Mouse (Mus musculus): Measurements from ENCODE around the gene Fads3. TPM values are rescaled to one million over a fixed set of nuclear protein-coding genes. Genes with fewer than 3 reads are reported as not detected.

Gene Fads3
- polyA plus RNA-seq (2015; fragmentation: Nextera tagmentation; extraction: Ambion mirVana): 31.6 and 38.2 TPM in 2 replicates

- Histone ChIP-seq H3K4me3 (ENCODE audit: low read depth, low read length) (peak within 1 kb of the TSS; percentile 73), H3K9me3 (replicated peaks; ENCODE audit: control insufficient read depth, low read length, poor library complexity, severe bottlenecking) (no peaks in the 10 kb centered on the region), H3K27ac (ENCODE audit: low read length) (peak within 1 kb of the TSS; percentile 65), H3K27me3 (ENCODE audit: control insufficient read depth, insufficient read depth, low read depth, low read length) (no peaks in the 10 kb centered on the region), H3K36me3 (ENCODE audit: control insufficient read depth, insufficient read depth, low read length) (no peaks in the 10 kb centered on the region), H3K4me1 (ENCODE audit: control insufficient read depth, insufficient read depth, low read length) (peaks cover 16% of the 10 kb centered on the region), H3K4me2 (ENCODE audit: low read length) (peak within 1 kb of the TSS; percentile 75), H3K9ac (ENCODE audit: low read depth, low read length) (peak within 1 kb of the TSS; percentile 90)
- peak; percentile 90 for ATAC-seq
- under 1% methylated on average over 59 of the region's 69 CpGs for WGBS
Observed at GRCm38 (mm10) chr19:10041388-10042148, at the start of gene Fads3. Gene Fads3 (plus strand): TSS chr19:10041569.

DNA sequence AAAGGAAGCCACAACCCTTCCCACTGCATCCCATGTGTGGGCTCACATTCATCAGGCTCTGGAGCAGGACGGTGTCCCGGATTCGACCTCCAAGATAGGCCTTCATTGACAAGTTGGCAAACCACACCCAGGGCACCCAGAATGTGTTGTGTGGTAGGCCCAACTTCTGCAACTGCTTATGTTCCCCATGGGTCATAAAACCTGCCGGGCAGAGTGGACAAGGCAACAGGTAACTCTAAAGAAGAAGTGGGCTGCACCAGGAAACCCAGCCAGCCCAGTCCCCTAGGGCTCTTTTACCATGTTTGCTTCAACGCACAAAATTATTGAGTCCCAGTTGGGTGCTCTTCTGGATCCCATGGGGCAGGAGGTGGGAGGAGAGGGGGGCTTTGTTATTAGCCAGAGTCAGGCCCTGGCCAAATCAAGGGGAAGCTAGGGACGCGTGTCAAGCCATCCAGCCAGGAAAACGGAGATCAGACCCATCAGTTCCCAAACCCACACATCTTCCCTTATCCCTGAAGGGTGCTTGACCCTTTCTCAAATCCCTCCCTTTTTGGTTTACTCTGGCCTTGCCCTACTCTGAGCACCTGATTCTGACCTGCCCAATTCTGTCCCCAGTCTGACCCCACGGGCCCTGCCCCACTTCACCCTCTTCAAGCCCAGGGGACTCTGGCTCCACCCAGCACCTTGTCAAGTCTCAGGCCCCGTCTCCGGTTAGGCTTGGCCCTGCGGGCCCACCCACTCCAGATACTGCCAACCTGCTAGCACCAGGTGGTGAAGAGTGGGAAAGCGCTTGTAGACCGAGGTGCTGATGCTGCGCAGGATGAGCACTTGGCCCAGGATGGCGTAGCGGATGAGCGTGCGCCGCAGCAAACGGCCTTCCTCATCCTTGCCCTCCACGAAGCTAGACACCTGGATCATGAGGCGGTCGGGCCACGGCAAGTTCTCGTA is 49.1 kb upstream of the Fads3 start:
- Histone ChIP-seq H3K36me3 (ENCODE audit: control insufficient read depth, insufficient read depth, low read length) (no peaks in the 10 kb centered on the region), H3K4me1 (ENCODE audit: control insufficient read depth, insufficient read depth, low read length) (no peaks in the 10 kb centered on the region; the same call in 1 of the 2 replicates), H3K4me2 (ENCODE audit: low read length) (peak overlapping the region; percentile 57), H3K4me3 (ENCODE audit: low read depth, low read length) (peak overlapping the region; percentile 30), H3K27ac (ENCODE audit: low read length) (no peak overlapping the region), H3K9ac (ENCODE audit: low read depth, low read length) (peak overlapping the region; percentile 53), H3K27me3 (ENCODE audit: control insufficient read depth, insufficient read depth, low read depth, low read length) (no peaks in the 10 kb centered on the region), H3K9me3 (replicated peaks; ENCODE audit: control insufficient read depth, low read length, poor library complexity, severe bottlenecking) (no peaks in the 10 kb centered on the region)
- peak; percentile 74 for ATAC-seq
- WGBS: 45% methylated on average over 26 of the region's 26 CpGs

- no peaks in the 10 kb centered on the region for H3K27me3 ChIP-seq (ENCODE audit: control insufficient read depth, insufficient read depth, low read depth, low read length)
- H3K9me3 ChIP-seq (replicated peaks; ENCODE audit: control insufficient read depth, low read length, poor library complexity, severe bottlenecking): no peaks in the 10 kb centered on the region
- peak; percentile 90 for ATAC-seq
- peak overlapping the region; percentile 30 for H3K4me3 ChIP-seq (ENCODE audit: low read depth, low read length)
- peak overlapping the region; percentile 57 for H3K4me2 ChIP-seq (ENCODE audit: low read length)
- H3K36me3 ChIP-seq (ENCODE audit: control insufficient read depth, insufficient read depth, low read length): no peaks in the 10 kb centered on the region
- no peaks in the 10 kb centered on the region; the same call in 1 of the 2 replicates for H3K4me1 ChIP-seq (ENCODE audit: control insufficient read depth, insufficient read depth, low read length)
- H3K9ac ChIP-seq (ENCODE audit: low read depth, low read length): peak overlapping the region; percentile 53
- 7% methylated on average over 17 of the region's 17 CpGs for WGBS
- 0 out of 2 replicates have a peak overlapping the region, but pooled peaks have one; percentile 11 for H3K27ac ChIP-seq (ENCODE audit: low read length)
Observed at GRCm38 (mm10) chr19:9993036-9993656, 48.2 kb upstream of the Fads3 start.

GRCm38 (mm10) chr19:9997204-9998062 is 43.9 kb upstream of the Fads3 start:
- no peaks in the 10 kb centered on the region for H3K27me3 ChIP-seq (ENCODE audit: control insufficient read depth, insufficient read depth, low read depth, low read length)
- H3K4me3 ChIP-seq (ENCODE audit: low read depth, low read length): no peak overlapping the region
- no peaks in the 10 kb centered on the region; the same call in 1 of the 2 replicates for H3K4me1 ChIP-seq (ENCODE audit: control insufficient read depth, insufficient read depth, low read length)
- no peak overlapping the region for H3K4me2 ChIP-seq (ENCODE audit: low read length)
- WGBS: 74% methylated on average over 12 of the region's 12 CpGs
- no peaks in the 10 kb centered on the region for H3K36me3 ChIP-seq (ENCODE audit: control insufficient read depth, insufficient read depth, low read length)
- no peaks in the 10 kb centered on the region for H3K9me3 ChIP-seq (replicated peaks; ENCODE audit: control insufficient read depth, low read length, poor library complexity, severe bottlenecking)
- H3K9ac ChIP-seq (ENCODE audit: low read depth, low read length): no peak overlapping the region
- ATAC-seq: no peak
- no peak overlapping the region for H3K27ac ChIP-seq (ENCODE audit: low read length)

- Histone ChIP-seq H3K9ac (ENCODE audit: low read depth, low read length) (no peak overlapping the region), H3K27me3 (ENCODE audit: control insufficient read depth, insufficient read depth, low read depth, low read length) (no peaks in the 10 kb centered on the region), H3K9me3 (replicated peaks; ENCODE audit: control insufficient read depth, low read length, poor library complexity, severe bottlenecking) (no peaks in the 10 kb centered on the region), H3K4me1 (ENCODE audit: control insufficient read depth, insufficient read depth, low read length) (no peaks in the 10 kb centered on the region; the same call in 1 of the 2 replicates), H3K4me2 (ENCODE audit: low read length) (no peak overlapping the region), H3K36me3 (ENCODE audit: control insufficient read depth, insufficient read depth, low read length) (no peaks in the 10 kb centered on the region), H3K27ac (ENCODE audit: low read length) (no peak overlapping the region), H3K4me3 (ENCODE audit: low read depth, low read length) (no peak overlapping the region)
- WGBS: 83% methylated on average over 2 of the region's 2 CpGs
- no peak for ATAC-seq
Observed at GRCm38 (mm10) chr19:9998063-9998416, 43.3 kb upstream of the Fads3 start.

GRCm38 (mm10) chr19:9998736-9999486 is 42.5 kb upstream of the Fads3 start:
- H3K4me3 ChIP-seq (ENCODE audit: low read depth, low read length): no peak overlapping the region
- H3K4me1 ChIP-seq (ENCODE audit: control insufficient read depth, insufficient read depth, low read length): no peaks in the 10 kb centered on the region
- WGBS: 62% methylated on average over 13 of the region's 13 CpGs

GRCm38 (mm10) chr19:10000330-10000729 is 41.0 kb upstream of the Fads3 start:
- 25% methylated on average over 3 of the region's 3 CpGs for WGBS
- Histone ChIP-seq H3K4me2 (ENCODE audit: low read length) (no peak overlapping the region), H3K27ac (ENCODE audit: low read length) (no peak overlapping the region), H3K9me3 (replicated peaks; ENCODE audit: control insufficient read depth, low read length, poor library complexity, severe bottlenecking) (no peaks in the 10 kb centered on the region), H3K4me3 (ENCODE audit: low read depth, low read length) (no peak overlapping the region), H3K9ac (ENCODE audit: low read depth, low read length) (no peak overlapping the region), H3K36me3 (ENCODE audit: control insufficient read depth, insufficient read depth, low read length) (no peaks in the 10 kb centered on the region), H3K4me1 (ENCODE audit: control insufficient read depth, insufficient read depth, low read length) (no peaks in the 10 kb centered on the region), H3K27me3 (ENCODE audit: control insufficient read depth, insufficient read depth, low read depth, low read length) (no peaks in the 10 kb centered on the region)
- peak; percentile 57 for ATAC-seq

More at GRCm38 (mm10) chr19:9998736-9999486, 42.5 kb upstream of the Fads3 start:
- Histone ChIP-seq H3K4me2 (ENCODE audit: low read length) (no peak overlapping the region), H3K9ac (ENCODE audit: low read depth, low read length) (no peak overlapping the region), H3K9me3 (replicated peaks; ENCODE audit: control insufficient read depth, low read length, poor library complexity, severe bottlenecking) (no peaks in the 10 kb centered on the region), H3K27ac (ENCODE audit: low read length) (no peak overlapping the region), H3K27me3 (ENCODE audit: control insufficient read depth, insufficient read depth, low read depth, low read length) (no peaks in the 10 kb centered on the region), H3K36me3 (ENCODE audit: control insufficient read depth, insufficient read depth, low read length) (no peaks in the 10 kb centered on the region)
- no peak for ATAC-seq

Measured in midbrain, embryonic 16.5 days (tissue).